Mouse (Mus musculus): ENCODE measurements around the gene Cacna2d3.

- TF ChIP-seq CTCF (IDR thresholded peaks at IDR 0.05; ENCODE audit: low read depth, low read length) (no peak), GATA1 (IDR thresholded peaks at IDR 0.05; ENCODE audit: borderline replicate concordance, low read length) (no peak), TAL1 (conservative IDR thresholded peaks at IDR 0.05; ENCODE audit: low read depth, low read length) (no peak)
Measured at GRCm38 (mm10) chr14:29589628-29590027, 132.0 kb downstream of the Cacna2d3 start.

All from G1E (cell line).